Mouse (Mus musculus): ENCODE data around the gene Urb2. TPM values are rescaled to one million over a fixed set of nuclear protein-coding genes. Genes with fewer than 3 reads are reported as not detected.

The Urb2 gene
- polyA plus RNA-seq (2015; fragmentation: Nextera tagmentation; extraction: Ambion mirVana), result 2.6 and 3.3 TPM in 2 replicates

DNA sequence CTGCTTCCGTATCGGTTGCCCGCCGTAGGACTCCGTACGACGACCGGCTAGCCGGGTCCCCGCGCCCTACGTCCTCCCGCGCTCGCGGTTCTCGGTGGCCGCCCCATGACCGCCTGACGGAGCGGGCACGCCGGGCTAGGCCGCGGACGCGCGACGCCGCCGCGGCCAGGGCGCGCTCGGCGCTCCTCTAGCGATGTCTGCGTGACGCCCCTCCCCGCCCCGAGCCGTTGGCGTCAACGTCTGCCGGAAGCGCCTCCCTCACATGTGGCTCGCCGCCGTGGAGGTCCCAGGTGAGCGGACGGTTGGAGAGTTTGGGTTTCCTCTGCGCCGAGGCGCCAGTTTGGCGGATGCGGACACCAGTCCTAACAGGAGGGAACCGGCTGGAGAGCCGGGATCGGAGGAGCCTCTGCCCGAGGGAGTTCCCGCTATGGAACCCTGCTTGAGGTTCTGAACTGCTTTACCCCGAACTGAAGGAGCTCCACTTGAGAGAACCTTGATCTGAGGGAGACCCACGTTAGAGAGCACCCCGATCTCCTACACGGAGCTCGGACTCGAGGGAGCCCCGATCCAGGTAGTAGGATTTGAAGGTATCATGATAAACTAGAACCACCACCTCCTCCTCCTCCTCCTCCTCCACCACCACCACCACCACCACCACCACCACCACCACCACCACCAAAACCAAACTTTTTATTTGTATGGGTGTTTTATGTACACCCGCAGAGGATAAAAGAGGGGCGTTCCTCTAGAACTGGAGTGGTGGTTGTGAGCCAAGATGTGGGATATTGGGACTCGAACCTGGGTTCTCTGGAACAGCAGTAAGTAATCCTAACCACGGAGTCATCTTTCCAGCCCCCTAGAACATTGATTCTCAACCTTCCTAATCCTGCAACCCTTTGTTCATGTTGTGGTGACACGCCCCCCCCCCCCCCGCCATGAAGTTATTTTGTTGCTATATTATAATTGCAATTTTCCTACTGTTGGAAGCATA is at the start of gene Urb2, which contains the start of gene Taf5l:
TSS of gene Urb2 (plus strand) at position 272 of the 991 bp plus-strand sequence.
TSS of gene Taf5l (minus strand) at position 161 of the 991 bp plus-strand sequence.
- Histone ChIP-seq H3K9ac (peak within 1 kb of the TSS; percentile 89), H3K27me3 (replicated peaks) (no peaks in the 10 kb centered on the region), H3K9me3 (no peaks in the 10 kb centered on the region), H3K4me2 (peak within 1 kb of the TSS; percentile 87), H3K36me3 (peaks cover 32% of the 10 kb centered on the region), H3K4me1 (peaks cover 46% of the 10 kb centered on the region), H3K27ac (replicated peaks) (peak within 1 kb of the TSS; percentile 90), H3K4me3 (peak within 1 kb of the TSS; percentile 70)
- ATAC-seq (ENCODE audit: extremely low read depth, insufficient number of reproducible peaks, low FRiP score, low TSS enrichment), result peak; percentile 83
- WGBS, result under 1% methylated on average over 71 of the region's 74 CpGs

DNA sequence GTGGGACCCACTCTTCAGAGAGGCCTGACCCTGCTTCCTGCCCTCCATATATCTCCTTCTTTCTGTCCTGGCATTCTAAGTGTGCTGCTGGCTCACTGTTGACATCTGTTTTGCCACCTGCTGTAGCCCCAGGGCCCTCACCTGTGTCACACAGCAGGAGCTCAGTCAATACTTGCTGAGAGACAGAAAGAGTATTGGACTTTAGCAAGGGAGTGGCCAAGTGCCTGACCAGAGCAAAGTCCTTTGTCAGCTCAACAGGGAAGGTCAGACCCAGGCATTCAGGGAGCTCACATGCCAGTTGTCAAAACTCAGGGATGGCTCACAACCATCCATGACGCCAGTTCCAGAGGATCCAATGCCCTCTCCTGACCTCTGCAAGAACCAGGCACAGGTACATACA is 47.8 kb upstream of the Urb2 start:
- Histone ChIP-seq H3K4me3 (no peak overlapping the region), H3K36me3 (peaks cover 26% of the 10 kb centered on the region), H3K9ac (no peak overlapping the region), H3K4me2 (peak overlapping the region; percentile 16), H3K27ac (replicated peaks) (no peak overlapping the region), H3K27me3 (replicated peaks) (no peaks in the 10 kb centered on the region), H3K4me1 (peaks cover 10% of the 10 kb centered on the region), H3K9me3 (no peaks in the 10 kb centered on the region)
- 67% methylated on average over 1 of the region's 1 CpGs for WGBS
- no peak for ATAC-seq (ENCODE audit: extremely low read depth, insufficient number of reproducible peaks, low FRiP score, low TSS enrichment)

DNA sequence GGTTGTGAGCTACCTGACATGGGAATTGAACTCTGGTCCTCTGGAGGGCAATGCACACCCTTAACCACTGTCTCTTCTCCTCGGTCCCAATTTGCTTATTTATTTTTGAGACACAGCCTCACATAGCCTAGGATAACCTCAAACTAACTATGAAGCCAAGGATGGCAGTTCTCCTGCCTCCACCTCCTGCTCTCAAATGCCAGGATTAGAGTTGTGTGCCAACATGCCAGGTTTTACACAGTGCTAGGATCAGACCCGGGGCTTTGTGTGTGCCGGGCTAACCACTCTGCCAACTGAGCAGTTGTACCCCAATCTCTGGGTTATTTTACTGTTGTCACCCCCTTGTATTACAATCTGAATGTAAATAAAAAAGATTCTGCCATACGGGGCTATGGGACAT is 43.8 kb upstream of the Urb2 start:
- ATAC-seq (ENCODE audit: extremely low read depth, insufficient number of reproducible peaks, low FRiP score, low TSS enrichment), result no peak
- 88% methylated on average over 4 of the region's 4 CpGs for WGBS

DNA sequence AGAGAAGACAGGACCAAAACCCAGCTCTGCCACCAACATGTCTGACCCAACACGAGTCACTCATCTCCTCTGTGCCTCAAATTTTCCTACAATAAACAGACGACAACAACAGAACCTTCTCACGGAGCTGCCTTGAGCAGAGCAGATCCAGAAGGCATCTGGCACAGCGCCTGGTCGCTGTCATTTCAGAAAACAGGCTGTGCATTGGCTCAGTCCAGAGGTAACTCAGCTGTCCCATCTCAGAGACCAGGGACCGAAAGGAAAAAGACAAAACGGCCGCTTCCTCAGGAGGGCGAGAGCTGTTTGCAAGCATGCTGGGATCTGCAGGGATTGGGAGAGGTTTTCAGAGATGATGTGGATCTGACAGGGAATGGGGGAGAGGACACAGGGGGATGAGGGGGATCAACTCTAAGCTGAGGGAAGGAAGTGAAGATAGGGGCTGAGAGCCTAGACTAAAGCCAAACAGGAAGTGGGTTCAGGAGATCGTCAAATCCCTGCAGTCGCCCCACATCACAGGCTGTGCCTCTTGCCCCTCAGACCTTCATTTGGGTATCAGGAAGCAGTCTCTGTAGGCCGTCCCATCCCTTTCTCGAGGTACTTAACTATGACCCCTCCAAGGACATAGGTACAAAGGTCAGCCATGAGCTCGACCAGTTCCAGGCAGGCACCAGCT is 43.0 kb upstream of the Urb2 start:
- peaks cover 10% of the 10 kb centered on the region; the same call in 1 of the 2 replicates for H3K36me3 ChIP-seq
- H3K4me1 ChIP-seq, result peaks cover 44% of the 10 kb centered on the region
- H3K4me3 ChIP-seq, result peak overlapping the region; percentile 91
- peak overlapping the region; percentile 82 for H3K27ac ChIP-seq (replicated peaks)
- no peak for ATAC-seq (ENCODE audit: extremely low read depth, insufficient number of reproducible peaks, low FRiP score, low TSS enrichment)
- H3K9ac ChIP-seq, result peak overlapping the region; percentile 72
- WGBS, result 19% methylated on average over 14 of the region's 14 CpGs
- H3K27me3 ChIP-seq (replicated peaks), result no peaks in the 10 kb centered on the region
- no peaks in the 10 kb centered on the region for H3K9me3 ChIP-seq
- peak overlapping the region; percentile 96 for H3K4me2 ChIP-seq

More for the DNA sequence above, 43.8 kb upstream of the Urb2 start:
- Histone ChIP-seq H3K9ac (peak overlapping the region; percentile 72), H3K27ac (replicated peaks) (peak overlapping the region; percentile 82), H3K4me2 (peak overlapping the region; percentile 96), H3K9me3 (no peaks in the 10 kb centered on the region), H3K36me3 (peaks cover 10% of the 10 kb centered on the region; the same call in 1 of the 2 replicates), H3K4me1 (peaks cover 43% of the 10 kb centered on the region), H3K4me3 (peak overlapping the region; percentile 91), H3K27me3 (replicated peaks) (no peaks in the 10 kb centered on the region)

DNA sequence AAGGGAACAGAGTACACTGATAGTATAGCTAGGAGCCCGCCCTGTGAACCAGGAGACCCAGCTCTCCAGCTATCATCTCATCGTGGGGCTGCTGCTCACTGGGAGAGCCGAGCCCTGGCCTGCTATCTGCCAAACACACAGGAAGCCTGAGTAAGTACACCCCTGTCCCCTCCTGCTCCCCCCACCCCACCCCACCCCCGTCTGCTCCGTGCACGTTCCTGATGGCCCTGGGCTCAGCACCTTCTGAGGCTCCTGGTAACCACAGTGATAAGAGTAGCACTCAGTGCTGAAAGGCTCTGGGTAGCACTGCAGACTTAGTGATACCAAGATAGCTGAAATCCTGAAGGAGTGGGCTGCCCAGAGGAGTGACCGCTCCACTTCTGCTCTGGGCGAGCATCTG is 42.4 kb upstream of the Urb2 start:
- H3K27me3 ChIP-seq (replicated peaks), result no peaks in the 10 kb centered on the region
- peak overlapping the region; percentile 91 for H3K4me3 ChIP-seq
- peaks cover 50% of the 10 kb centered on the region for H3K4me1 ChIP-seq
- H3K9ac ChIP-seq, result peak overlapping the region; percentile 72
- H3K27ac ChIP-seq (replicated peaks), result peak overlapping the region; percentile 82
- ATAC-seq (ENCODE audit: extremely low read depth, insufficient number of reproducible peaks, low FRiP score, low TSS enrichment), result peak; percentile 16; the same call in 1 of the 2 replicates
- 17% methylated on average over 8 of the region's 8 CpGs for WGBS
- H3K9me3 ChIP-seq, result no peaks in the 10 kb centered on the region
- H3K36me3 ChIP-seq, result peaks cover 10% of the 10 kb centered on the region; the same call in 1 of the 2 replicates
- peak overlapping the region; percentile 96 for H3K4me2 ChIP-seq

DNA sequence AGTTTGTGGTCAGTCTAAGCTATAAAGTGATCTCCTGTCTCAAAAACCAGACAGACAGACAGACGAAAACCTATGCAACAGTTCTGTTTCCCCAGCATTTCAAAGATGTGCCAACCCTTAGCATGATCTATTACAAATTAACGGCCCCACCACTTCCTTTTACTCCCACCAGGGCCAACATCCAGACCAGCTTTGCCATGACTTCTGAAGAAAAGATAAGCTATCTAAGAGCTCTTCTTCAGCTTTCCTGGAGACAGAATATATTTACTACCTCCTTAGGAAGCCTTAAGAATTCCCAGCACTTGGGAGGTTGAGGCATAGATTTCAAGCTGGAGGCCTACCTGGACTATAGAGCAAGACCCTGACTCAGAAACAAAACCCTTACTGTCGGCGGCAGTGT is 41.1 kb upstream of the Urb2 start:
- Histone ChIP-seq H3K4me3 (peak overlapping the region; percentile 91), H3K9ac (peak overlapping the region; percentile 72), H3K27ac (replicated peaks) (no peak overlapping the region; the same call in 1 of the 2 replicates), H3K27me3 (replicated peaks) (no peaks in the 10 kb centered on the region), H3K9me3 (no peaks in the 10 kb centered on the region), H3K36me3 (peaks cover 3% of the 10 kb centered on the region; the same call in 1 of the 2 replicates), H3K4me2 (peak overlapping the region; percentile 96), H3K4me1 (peaks cover 53% of the 10 kb centered on the region)
- ATAC-seq (ENCODE audit: extremely low read depth, insufficient number of reproducible peaks, low FRiP score, low TSS enrichment), result no peak
- WGBS, result 51% methylated on average over 4 of the region's 4 CpGs

DNA sequence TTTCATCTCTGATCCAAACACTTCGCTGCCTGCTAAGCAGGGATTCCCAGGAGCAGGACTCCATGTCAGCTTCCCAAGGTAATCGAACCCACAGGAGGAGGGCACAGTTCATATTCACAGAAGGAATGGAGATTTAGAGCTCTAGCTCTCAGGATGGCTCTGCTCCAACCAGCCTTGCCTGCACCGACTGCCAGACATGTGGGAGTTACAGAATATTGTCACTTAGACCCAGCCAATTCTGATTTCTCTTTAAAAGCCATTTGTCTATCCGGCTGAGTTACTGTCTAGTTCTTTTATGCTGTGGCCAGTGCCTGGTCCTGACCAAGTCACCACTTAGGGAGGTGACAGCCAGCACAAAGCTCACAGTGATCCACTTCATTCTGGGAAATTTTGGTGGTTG is 39.6 kb upstream of the Urb2 start:
- H3K9me3 ChIP-seq, result no peaks in the 10 kb centered on the region
- H3K27me3 ChIP-seq (replicated peaks), result no peaks in the 10 kb centered on the region
- ATAC-seq (ENCODE audit: extremely low read depth, insufficient number of reproducible peaks, low FRiP score, low TSS enrichment), result no peak
- peak overlapping the region; percentile 91 for H3K4me3 ChIP-seq
- peak overlapping the region; percentile 96 for H3K4me2 ChIP-seq
- 36% methylated on average over 4 of the region's 4 CpGs for WGBS
- H3K4me1 ChIP-seq, result peaks cover 53% of the 10 kb centered on the region
- H3K9ac ChIP-seq, result peak overlapping the region; percentile 95
- peak overlapping the region; percentile 18; the same call in 1 of the 2 replicates for H3K27ac ChIP-seq (replicated peaks)
- H3K36me3 ChIP-seq, result no peaks in the 10 kb centered on the region

DNA sequence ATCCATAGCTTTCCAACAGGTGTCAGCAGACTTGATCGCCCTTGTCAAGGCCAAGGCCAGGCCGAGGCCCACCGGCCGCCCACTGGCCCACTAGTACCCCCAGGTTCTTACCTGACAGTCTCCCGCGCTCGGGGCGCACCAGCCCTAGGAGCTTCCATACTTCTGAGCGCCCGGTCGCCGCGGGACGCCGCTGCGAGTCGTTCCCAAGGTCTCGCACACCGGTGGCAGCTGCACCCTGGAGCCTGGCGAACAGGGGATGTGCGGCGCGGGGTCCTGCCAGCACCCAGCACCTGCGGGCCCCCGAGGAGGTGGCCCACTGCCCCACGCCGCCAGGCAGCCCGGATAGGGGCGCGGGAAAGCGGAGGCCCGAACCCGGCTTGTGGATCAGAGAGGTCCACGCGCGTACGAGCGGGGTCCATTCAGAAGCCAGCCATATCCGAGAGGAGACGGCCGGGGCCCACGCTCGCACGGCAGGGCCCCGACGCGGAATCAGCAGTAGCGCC is 39.0 kb upstream of the Urb2 start:
- H3K4me3 ChIP-seq, result peak overlapping the region; percentile 91
- H3K27ac ChIP-seq (replicated peaks), result peak overlapping the region; percentile 95
- no peaks in the 10 kb centered on the region for H3K27me3 ChIP-seq (replicated peaks)
- H3K36me3 ChIP-seq, result no peaks in the 10 kb centered on the region
- peak overlapping the region; percentile 96 for H3K4me2 ChIP-seq
- no peaks in the 10 kb centered on the region for H3K9me3 ChIP-seq
- peak; percentile 6; the same call in 1 of the 2 replicates for ATAC-seq (ENCODE audit: extremely low read depth, insufficient number of reproducible peaks, low FRiP score, low TSS enrichment)
- under 1% methylated on average over 48 of the region's 48 CpGs for WGBS
- peak overlapping the region; percentile 95 for H3K9ac ChIP-seq
- H3K4me1 ChIP-seq, result peaks cover 53% of the 10 kb centered on the region

DNA sequence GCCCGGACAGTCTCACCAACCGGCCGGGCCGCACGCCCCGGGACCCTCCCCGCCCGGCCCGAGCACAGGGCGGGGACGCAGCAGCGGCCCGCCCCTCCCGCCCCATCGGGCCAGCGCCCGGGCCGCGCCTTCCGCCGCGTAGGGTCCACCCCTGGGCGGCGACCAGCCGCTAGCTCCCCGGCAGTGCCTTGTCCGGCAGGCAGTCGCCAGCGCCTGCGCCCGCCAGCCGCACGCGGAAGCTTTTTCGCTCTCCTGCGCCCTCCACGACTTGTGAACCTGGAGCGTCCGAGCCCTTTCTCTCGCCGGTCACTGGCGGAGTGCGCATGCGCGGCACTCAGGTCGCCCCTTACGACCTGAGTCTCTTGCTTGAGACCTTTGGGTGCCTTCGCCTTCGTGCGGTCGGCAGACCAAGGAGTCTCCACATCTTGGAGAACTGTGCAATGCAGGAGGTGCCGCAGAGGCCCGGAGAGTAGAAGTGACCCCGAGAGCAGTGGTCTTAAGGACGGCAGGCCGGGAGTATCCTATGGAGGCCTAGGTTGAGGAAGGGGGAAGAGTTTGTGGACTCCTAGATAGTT is 38.4 kb upstream of the Urb2 start, which contains the start of gene Abcb10:
TSS of gene Abcb10 (minus strand) at position 297 of the 575 bp plus-strand sequence.
- WGBS, result under 1% methylated on average over 56 of the region's 56 CpGs
- Histone ChIP-seq H3K27ac (replicated peaks) (peak within 1 kb of the TSS; percentile 95), H3K4me1 (peaks cover 49% of the 10 kb centered on the region), H3K36me3 (no peaks in the 10 kb centered on the region), H3K27me3 (replicated peaks) (no peaks in the 10 kb centered on the region), H3K4me3 (peak within 1 kb of the TSS; percentile 91), H3K9me3 (no peaks in the 10 kb centered on the region), H3K9ac (peak within 1 kb of the TSS; percentile 95), H3K4me2 (peak within 1 kb of the TSS; percentile 96)
- peak; percentile 90 for ATAC-seq (ENCODE audit: extremely low read depth, insufficient number of reproducible peaks, low FRiP score, low TSS enrichment)

DNA sequence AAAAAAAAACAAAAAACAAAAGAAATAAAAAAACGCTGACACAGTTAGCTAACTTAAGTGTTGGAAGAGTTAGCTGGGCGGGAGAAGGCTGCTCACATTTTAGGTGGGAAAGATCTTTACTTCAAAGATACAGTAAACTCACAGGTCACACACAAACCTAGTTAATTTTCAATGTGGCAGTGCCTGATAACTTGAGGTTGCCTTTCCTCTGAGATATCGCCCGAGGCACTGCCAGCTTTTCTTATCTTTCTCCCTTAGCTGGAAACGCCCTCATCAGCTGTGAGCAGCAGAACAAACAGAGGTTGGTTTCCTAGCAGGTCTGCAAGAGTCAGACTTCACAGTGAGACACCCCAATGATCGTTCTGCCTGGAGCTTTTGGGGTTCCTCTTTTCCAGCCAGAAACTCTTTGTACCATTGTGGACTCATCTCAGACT is 32.7 kb upstream of the Urb2 start:
- Histone ChIP-seq H3K9ac (peak overlapping the region; percentile 72), H3K27ac (replicated peaks) (peak overlapping the region; percentile 87), H3K9me3 (no peaks in the 10 kb centered on the region), H3K27me3 (replicated peaks) (no peaks in the 10 kb centered on the region), H3K4me1 (peaks cover 35% of the 10 kb centered on the region), H3K4me2 (peak overlapping the region; percentile 53), H3K4me3 (peak overlapping the region; percentile 20), H3K36me3 (peaks cover 4% of the 10 kb centered on the region)
- WGBS, result 18% methylated on average over 6 of the region's 6 CpGs
- ATAC-seq (ENCODE audit: extremely low read depth, insufficient number of reproducible peaks, low FRiP score, low TSS enrichment), result no peak; the same call in 1 of the 2 replicates
